Mouse (Mus musculus) embryonic facial prominence, embryonic 12.5 days (tissue): ENCODE data around the gene Nedd9. TPM values are rescaled to one million over a fixed set of nuclear protein-coding genes. Genes with fewer than 3 reads are reported as not detected.

Source experiments
- ATAC-seq: fragments of 200-750 bp; cut with Nextera tagmentation; 2 replicates; pipeline ENCODE4 v1.8.0; 2017; ENCODE audit not compliant: insufficient number of reproducible peaks, insufficient read depth, low FRiP score, low TSS enrichment
- H3K27ac ChIP-seq: fragments of 300-500 bp; sonication (generic); 2 replicates; pipeline ENCODE4 v1.5.1; 2016; ENCODE audit warnings: mild to moderate bottlenecking
- H3K27me3 ChIP-seq: fragments of 300-500 bp; sonication (generic); 2 replicates; pipeline ENCODE4 v1.6.1; 2016; ENCODE audit warnings: mild to moderate bottlenecking, moderate library complexity
- H3K36me3 ChIP-seq: fragments of 300-500 bp; sonication (generic); 2 replicates; pipeline ENCODE4 v1.6.1; 2016; ENCODE audit warnings: mild to moderate bottlenecking
- H3K4me1 ChIP-seq: fragments of 300-500 bp; sonication (generic); 2 replicates; pipeline ENCODE4 v1.6.1; 2016
- H3K4me2 ChIP-seq: fragments of 300-500 bp; sonication (generic); replicated peaks from 2 replicates; pipeline ENCODE4 v1.6.1; 2016; ENCODE audit warnings: mild to moderate bottlenecking, moderate library complexity
- H3K4me3 ChIP-seq: fragments of 300-500 bp; sonication (generic); 2 replicates; pipeline ENCODE4 v1.5.1; 2016; ENCODE audit warnings: mild to moderate bottlenecking
- H3K9ac ChIP-seq: fragments of 300-500 bp; sonication (generic); 2 replicates; pipeline ENCODE4 v1.6.1; 2016; ENCODE audit warnings: mild to moderate bottlenecking, moderate library complexity
- H3K9me3 ChIP-seq: fragments of 300-500 bp; sonication (generic); 2 replicates; pipeline ENCODE4 v1.6.1; 2016; ENCODE audit warnings: mild to moderate bottlenecking, moderate library complexity
- whole genome bisulfite sequencing: fragments of 180-500 bp; shearing (Covaris S2); methylation state at CpG from one replicate; pipeline ENCODE4 v1.1.7; 2016; 5-methylcytosine and 5-hydroxymethylcytosine counted together
- polyA plus RNA-seq: library from polyadenylated mRNA; unstranded; fragments of >200 nt; fragmentation: Nextera tagmentation; extraction: Ambion mirVana; gene quantifications from 2 replicates; pipeline ENCODE4 v1.2.1, GENCODE M21; 2016

Gene Nedd9
- polyA plus RNA-seq, 1 experiment from 2014 or later: 20.6 TPM

- Histone ChIP-seq H3K27me3 (no peaks in the 10 kb centered on the region), H3K36me3 (no peaks in the 10 kb centered on the region), H3K4me3 (no peak overlapping the region), H3K4me1 (no peaks in the 10 kb centered on the region), H3K9ac (no peak overlapping the region), H3K9me3 (no peaks in the 10 kb centered on the region), H3K4me2 (no peak overlapping the region), H3K27ac (no peak overlapping the region)
- 72% methylated on average over 5 of the region's 5 CpGs for WGBS
- no peak for ATAC-seq
Observed at GRCm38 (mm10) chr13:41422581-41422980, 64.6 kb downstream of the Nedd9 start.

- no peaks in the 10 kb centered on the region for H3K4me1 ChIP-seq
- H3K4me2 ChIP-seq: no peak overlapping the region
- WGBS: 70% methylated on average over 4 of the region's 4 CpGs
- no peak overlapping the region for H3K27ac ChIP-seq
- H3K4me3 ChIP-seq: no peak overlapping the region
- no peak for ATAC-seq
- H3K36me3 ChIP-seq: no peaks in the 10 kb centered on the region
- H3K27me3 ChIP-seq: no peaks in the 10 kb centered on the region
- no peaks in the 10 kb centered on the region for H3K9me3 ChIP-seq
- no peak overlapping the region for H3K9ac ChIP-seq
Observed at GRCm38 (mm10) chr13:41420376-41420775, 66.8 kb downstream of the Nedd9 start.

DNA sequence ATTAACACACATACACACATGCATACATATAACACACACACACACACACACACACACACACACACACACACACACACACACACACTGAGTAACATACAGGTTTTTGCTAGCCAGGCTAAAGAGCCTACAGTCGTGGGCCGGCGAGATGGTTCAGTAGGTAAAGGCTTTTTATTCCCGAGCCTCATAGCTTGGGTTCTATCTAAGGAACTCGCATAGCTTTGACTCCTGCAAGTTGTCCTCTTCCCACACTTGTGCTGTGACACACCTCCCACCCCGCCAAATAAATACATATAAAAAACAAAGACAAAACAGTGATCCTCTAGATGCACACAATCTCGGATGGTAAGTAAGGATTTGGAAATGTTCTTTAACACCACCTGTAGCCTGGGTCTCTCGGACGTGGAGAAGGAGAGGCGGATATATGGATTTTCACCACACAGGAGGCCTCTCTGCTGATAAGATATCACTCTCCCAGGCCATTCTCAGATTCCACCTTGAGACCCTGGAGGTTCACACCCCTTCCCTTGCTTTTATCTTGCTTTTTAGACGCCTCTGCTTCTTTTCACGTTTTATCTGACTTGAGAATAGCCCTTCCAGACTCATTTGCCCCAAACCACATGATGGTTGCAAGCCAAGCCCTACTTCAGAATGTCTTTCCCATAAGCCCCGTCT lies 68.8 kb downstream of the Nedd9 start:
- Histone ChIP-seq H3K27me3 (no peaks in the 10 kb centered on the region), H3K27ac (no peak overlapping the region), H3K9ac (no peak overlapping the region), H3K4me3 (no peak overlapping the region), H3K9me3 (no peaks in the 10 kb centered on the region), H3K4me2 (no peak overlapping the region), H3K4me1 (no peaks in the 10 kb centered on the region), H3K36me3 (no peaks in the 10 kb centered on the region)
- WGBS: 78% methylated on average over 13 of the region's 13 CpGs
- no peak for ATAC-seq

DNA sequence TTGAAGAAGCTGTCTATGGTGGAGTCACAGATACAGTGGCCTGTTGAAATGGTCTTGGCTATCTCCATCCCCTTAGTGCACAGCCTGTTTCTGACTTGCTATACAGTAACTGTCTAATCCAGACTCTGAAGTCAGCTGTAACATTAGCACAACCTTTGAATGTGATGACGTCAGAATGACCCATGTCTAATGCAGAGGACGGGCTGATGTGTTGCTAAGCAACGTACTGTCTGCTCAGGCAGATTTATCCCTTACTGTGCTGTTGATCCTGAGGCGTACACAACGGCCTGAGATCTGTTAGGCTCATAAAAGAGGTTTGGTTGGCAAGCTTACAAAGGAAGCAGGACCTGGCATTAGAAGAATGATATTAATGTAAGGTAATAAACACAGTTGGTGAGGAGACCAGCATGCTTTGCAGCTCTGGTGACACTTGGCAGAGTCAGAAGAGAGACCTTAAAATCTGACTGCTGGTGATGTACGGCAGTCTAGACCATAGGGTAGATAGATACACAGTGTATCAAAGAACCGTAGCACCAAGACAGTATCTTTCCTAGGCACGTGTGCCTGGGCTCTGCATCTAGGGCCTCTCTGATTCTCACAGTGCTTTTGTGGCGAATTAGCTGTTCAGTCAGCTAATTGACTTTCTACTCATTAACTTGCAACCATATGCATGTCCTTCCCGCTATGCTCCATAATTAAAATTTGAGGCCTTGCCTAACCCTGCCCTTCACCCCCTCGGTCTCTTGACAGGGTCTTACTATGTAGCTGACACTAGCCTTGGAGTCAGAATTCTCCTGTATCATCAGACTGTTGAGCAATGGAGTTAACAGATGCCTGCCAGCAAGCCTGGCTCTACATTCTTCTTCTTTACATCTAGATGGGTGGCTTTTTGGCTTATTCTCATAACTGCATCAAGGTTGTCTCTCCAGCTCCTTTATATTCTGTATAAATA lies 70.8 kb downstream of the Nedd9 start:
- H3K9me3 ChIP-seq: no peaks in the 10 kb centered on the region
- H3K4me3 ChIP-seq: no peak overlapping the region
- no peak overlapping the region for H3K27ac ChIP-seq
- no peak overlapping the region for H3K4me2 ChIP-seq
- no peak overlapping the region for H3K9ac ChIP-seq
- no peaks in the 10 kb centered on the region for H3K27me3 ChIP-seq
- ATAC-seq: no peak
- H3K4me1 ChIP-seq: no peaks in the 10 kb centered on the region
- no peaks in the 10 kb centered on the region for H3K36me3 ChIP-seq
- 80% methylated on average over 11 of the region's 11 CpGs for WGBS

DNA sequence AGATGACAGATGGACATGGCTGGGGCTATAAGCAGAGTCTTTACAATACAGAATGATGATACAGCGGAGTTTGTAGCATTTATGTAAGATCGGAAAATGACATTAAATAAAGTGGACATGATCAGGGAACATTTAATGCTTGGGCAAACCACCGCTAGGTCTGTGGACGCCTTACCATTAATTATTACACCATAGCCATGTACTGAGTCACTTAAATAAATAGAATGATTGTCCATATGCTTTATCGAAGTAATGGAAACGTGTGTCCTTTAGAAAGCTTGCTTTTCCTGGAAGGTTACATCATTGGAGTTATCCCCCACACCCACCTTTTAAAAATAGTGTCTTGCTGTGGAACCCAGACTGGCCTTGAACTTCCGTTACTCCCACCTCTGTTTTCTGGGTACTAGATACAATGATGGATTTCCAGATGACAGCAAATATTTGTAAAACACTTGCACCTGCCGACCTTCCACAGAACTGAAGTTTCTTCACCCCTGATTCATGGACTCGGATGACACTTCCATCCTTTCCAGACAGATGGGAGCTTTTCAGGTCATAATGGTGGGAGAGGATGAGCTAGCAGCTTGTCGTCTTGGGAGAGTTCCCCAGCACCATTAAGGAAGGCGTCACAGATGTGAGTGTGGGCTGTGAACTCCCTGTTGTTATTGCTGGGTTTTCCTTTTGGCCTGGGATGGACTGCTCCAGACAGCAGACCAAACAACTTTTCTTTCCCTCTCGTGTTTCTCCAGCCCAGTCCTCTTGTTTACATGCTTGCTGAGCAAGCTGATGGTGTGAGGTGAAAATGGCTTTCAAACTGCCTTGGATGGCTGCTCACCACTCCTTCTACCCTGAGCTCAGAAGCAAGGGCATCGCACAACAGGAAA lies 76.7 kb downstream of the Nedd9 start:
- Histone ChIP-seq H3K4me1 (no peaks in the 10 kb centered on the region), H3K27ac (no peak overlapping the region), H3K36me3 (no peaks in the 10 kb centered on the region), H3K27me3 (no peaks in the 10 kb centered on the region), H3K9ac (no peak overlapping the region), H3K4me3 (no peak overlapping the region), H3K9me3 (no peaks in the 10 kb centered on the region), H3K4me2 (no peak overlapping the region)
- no peak for ATAC-seq
- 82% methylated on average over 13 of the region's 13 CpGs for WGBS

- H3K27me3 ChIP-seq: no peaks in the 10 kb centered on the region
- no peak for ATAC-seq
- no peak overlapping the region for H3K4me3 ChIP-seq
- no peak overlapping the region for H3K4me2 ChIP-seq
- no peak overlapping the region for H3K9ac ChIP-seq
- H3K36me3 ChIP-seq: no peaks in the 10 kb centered on the region
- H3K9me3 ChIP-seq: no peaks in the 10 kb centered on the region
- no peak overlapping the region for H3K27ac ChIP-seq
- WGBS: 80% methylated on average over 3 of the region's 3 CpGs
- H3K4me1 ChIP-seq: no peaks in the 10 kb centered on the region
Observed at GRCm38 (mm10) chr13:41409291-41409690, 77.9 kb downstream of the Nedd9 start.

- Histone ChIP-seq H3K36me3 (no peaks in the 10 kb centered on the region), H3K27ac (no peak overlapping the region), H3K9me3 (no peaks in the 10 kb centered on the region), H3K4me2 (no peak overlapping the region), H3K9ac (no peak overlapping the region), H3K27me3 (no peaks in the 10 kb centered on the region), H3K4me1 (no peaks in the 10 kb centered on the region), H3K4me3 (no peak overlapping the region)
- ATAC-seq: no peak
- WGBS: 82% methylated on average over 10 of the region's 10 CpGs
Observed at GRCm38 (mm10) chr13:41408374-41408952, 78.7 kb downstream of the Nedd9 start.

DNA sequence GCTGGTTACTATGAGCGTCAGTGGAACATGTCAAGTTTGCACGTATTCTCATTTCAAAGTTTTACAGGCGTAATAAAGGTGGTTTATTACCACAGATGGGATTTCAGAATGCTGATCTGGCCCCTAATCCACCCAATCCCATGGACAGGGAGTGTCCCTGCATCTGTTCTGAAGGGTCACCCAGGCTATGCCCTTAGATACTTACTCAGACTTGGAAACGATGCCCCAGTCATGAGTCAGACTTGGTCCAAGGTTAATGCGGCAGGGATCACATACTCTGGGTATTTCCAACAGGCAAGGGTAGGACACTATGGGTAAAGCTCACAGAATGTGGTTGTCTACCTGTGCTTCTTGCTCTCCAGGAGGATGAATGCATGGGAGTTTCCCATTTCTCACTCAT lies 82.2 kb downstream of the Nedd9 start:
- Histone ChIP-seq H3K9ac (no peak overlapping the region), H3K36me3 (no peaks in the 10 kb centered on the region), H3K27ac (no peak overlapping the region), H3K9me3 (no peaks in the 10 kb centered on the region), H3K27me3 (no peaks in the 10 kb centered on the region), H3K4me3 (no peak overlapping the region), H3K4me2 (no peak overlapping the region), H3K4me1 (no peaks in the 10 kb centered on the region)
- ATAC-seq: no peak
- 97% methylated on average over 5 of the region's 5 CpGs for WGBS

- H3K9ac ChIP-seq: no peak overlapping the region
- no peak for ATAC-seq
- 86% methylated on average over 6 of the region's 6 CpGs for WGBS
- H3K4me2 ChIP-seq: no peak overlapping the region
- no peak overlapping the region for H3K4me3 ChIP-seq
- no peaks in the 10 kb centered on the region for H3K27me3 ChIP-seq
- H3K9me3 ChIP-seq: no peaks in the 10 kb centered on the region
- no peaks in the 10 kb centered on the region for H3K4me1 ChIP-seq
- H3K36me3 ChIP-seq: no peaks in the 10 kb centered on the region
- H3K27ac ChIP-seq: no peak overlapping the region
Observed at GRCm38 (mm10) chr13:41403838-41404237, 83.3 kb downstream of the Nedd9 start.

DNA sequence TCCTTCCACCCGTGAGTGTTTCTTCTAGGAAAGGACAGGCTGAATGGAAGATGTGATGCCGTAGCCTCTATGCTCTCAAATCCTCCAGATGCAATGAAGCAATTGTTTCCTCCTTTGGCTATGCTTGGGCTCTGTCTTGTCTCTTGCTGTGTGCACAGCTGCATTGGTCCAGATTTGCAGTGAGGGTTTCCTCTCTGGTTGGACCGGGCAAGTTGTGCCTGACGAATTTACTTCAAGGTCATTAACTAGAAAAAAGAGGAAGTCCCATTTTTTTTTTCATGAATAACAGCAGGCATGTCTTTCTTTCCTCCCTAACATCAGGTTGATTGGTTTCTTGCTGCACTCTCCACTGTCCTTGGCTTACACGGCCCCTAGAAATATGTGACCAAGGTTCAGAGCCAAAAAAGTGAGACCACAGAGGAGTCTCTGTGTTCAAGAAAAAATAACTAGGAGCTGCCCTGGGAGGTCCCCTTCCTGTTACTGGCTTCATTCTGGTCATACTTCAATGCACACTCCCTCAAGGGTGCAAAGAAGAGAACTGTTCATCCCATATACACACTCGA lies 84.6 kb downstream of the Nedd9 start:
- no peak overlapping the region for H3K27ac ChIP-seq
- H3K4me2 ChIP-seq: no peak overlapping the region
- H3K4me3 ChIP-seq: no peak overlapping the region
- 47% methylated on average over 6 of the region's 6 CpGs for WGBS
- no peak overlapping the region for H3K9ac ChIP-seq
- H3K4me1 ChIP-seq: no peaks in the 10 kb centered on the region
- no peaks in the 10 kb centered on the region for H3K27me3 ChIP-seq
- H3K9me3 ChIP-seq: no peaks in the 10 kb centered on the region
- no peak for ATAC-seq
- no peaks in the 10 kb centered on the region for H3K36me3 ChIP-seq

DNA sequence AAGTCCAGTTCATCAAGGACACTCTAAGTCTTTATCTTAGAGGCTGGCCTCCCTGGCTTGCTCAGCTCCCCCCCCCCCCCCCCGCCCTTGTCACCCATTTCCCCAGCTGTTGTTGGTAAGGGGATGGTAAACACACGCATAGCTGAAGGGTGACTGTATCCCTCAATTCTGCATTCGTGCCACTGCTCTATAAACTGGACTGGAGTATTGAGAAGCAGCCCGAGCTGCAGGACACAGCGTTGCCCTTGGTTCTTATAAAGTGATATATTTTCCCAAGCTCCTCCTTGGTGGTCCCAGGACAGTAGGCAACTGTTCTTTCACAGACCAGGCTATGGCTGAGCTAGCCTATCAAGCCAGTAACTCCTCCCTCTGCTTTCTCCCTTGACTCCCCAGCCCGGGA lies 85.4 kb downstream of the Nedd9 start:
- WGBS: 48% methylated on average over 6 of the region's 6 CpGs
- ATAC-seq: no peak

More for the DNA sequence above, 85.4 kb downstream of the Nedd9 start:
- Histone ChIP-seq H3K9me3 (no peaks in the 10 kb centered on the region), H3K9ac (no peak overlapping the region), H3K27me3 (no peaks in the 10 kb centered on the region), H3K4me2 (no peak overlapping the region), H3K27ac (no peak overlapping the region), H3K4me1 (no peaks in the 10 kb centered on the region), H3K36me3 (no peaks in the 10 kb centered on the region), H3K4me3 (no peak overlapping the region)
